Mouse (Mus musculus): ENCODE data around the gene Nhlrc4.

DNA sequence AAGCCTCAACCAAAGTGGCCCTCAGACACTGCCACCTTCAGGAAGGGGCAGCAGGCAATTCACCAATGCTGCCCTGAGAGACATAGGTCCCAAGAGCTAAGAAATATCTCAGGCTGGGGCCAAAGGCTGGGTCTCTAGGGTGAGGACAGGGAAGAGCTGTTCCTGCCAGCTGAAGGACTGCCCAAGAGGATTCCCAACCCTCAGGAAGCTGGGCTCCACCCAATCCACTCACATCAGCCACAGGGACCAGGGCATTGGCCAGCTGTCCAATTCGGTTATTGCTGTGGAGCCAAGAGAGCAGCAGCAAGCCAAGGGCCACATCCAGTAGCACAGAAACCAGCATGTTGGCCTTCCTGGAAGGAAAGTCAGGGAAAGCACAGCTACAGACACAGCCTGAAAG, 10.2 kb downstream of the Nhlrc4 start:
- TF ChIP-seq CTCF (IDR thresholded peaks at IDR 0.05; ENCODE audit: low read depth, low read length) = no peak
- TF ChIP-seq GATA1 (IDR thresholded peaks at IDR 0.05; ENCODE audit: borderline replicate concordance, low read length) = no peak
